Mouse (Mus musculus): ENCODE measurements around the gene Fnbp4.
A peak's percentile ranks its signal among the peaks of the same experiment; 100 is the strongest.

Fnbp4 gene

DNA sequence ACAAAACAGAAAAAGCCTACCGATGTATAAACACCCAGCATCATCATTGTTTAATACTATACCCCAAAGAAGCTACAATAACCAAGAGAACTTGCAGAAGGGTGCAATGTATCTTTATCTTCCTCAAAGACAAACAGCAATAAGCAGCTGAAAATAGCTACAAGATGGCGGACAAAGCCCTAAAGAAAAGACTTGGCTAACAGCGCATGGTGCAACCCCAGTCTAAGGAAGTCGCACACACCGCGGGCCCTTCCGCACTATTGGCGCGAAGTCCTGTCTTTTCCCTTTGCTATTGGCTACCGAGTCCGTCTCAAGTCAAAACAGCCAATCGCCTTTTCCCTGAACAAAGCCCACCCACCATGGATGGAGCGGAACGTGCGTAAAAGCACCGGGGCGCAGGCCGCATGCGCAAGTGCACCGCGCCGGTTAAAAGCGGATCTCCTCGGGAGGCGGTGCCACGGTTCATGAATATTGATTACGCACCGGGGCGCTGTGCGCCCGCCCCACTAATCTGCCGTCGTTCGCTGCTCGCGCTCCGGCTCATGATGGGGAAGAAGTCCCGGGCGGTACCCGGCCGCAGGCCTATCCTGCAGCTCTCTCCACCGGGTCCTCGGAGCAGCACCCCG lies at the start of gene Fnbp4:
Gene Fnbp4 (plus strand): TSS at position 318 of the 626 bp plus-strand sequence.
- peak; percentile 100 for DNase-seq (ENCODE audit: low read depth, low spot score)

DNA sequence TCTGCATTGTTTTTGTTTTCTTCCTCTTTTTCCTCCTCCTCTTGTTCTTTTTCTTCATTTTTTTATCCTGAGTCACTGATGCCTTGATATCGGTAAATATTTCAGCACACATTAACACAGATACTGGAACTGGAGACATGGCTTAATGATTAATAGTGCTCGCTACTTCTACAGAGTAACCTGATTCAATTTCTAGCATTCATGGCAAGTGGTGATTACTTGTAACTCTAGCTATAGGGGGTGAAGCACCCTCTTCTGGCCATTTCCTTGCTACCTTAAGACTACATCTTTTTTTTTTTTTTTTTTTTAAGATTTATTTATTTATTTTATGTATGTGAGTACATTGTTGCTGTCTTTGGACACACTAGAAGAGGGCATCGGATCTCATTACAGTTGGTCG lies 44.2 kb upstream of the Fnbp4 start:
- no peak for DNase-seq (ENCODE audit: low read depth, low spot score)

DNA sequence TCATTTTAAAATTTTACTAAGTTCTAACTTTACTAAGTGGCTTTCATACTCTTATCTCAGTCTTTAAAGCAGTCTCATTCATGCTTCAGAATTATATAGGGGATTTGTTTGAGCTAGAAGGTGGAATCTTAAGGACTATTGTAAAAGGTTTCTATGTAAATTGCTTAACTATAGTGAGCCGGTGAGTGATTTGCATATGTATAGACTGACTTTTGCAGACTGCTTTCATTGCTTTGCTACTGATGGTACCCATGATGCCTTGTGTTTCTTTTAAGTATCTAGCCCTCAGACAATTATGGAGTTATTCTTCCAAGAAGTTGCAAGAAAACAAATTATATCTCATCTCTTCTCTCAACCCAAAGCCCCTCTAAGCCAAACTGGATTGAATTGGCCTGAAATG lies 36.6 kb upstream of the Fnbp4 start:
- DNase-seq (ENCODE audit: low read depth, low spot score): peak; percentile 42

DNA sequence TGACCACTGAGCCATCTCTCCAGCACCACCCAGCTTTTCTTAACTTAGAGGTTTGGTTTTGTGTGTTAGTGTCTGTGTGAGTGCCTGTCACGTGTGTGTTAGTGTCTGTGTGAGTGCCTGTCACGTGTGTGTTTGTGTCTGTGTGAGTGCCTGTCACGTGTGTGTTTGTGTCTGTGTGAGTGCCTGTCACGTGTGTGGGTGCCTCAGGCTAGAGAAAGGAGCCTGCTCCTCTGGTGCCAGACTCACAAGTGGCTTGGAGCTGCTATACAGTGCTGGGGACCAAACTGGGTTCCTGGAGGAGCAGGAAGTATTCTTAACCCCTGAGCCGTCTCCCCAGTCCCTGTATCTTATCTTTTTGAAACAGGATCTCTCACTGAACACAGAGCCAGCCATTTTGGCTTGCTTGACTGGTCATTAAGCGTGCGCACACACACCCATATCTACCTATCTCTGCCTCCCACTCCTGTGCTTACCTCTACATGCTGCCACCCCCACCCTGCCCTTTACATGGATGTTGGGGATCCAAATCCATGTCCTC lies 29.5 kb upstream of the Fnbp4 start:
- no peak for DNase-seq (ENCODE audit: low read depth, low spot score)

DNA sequence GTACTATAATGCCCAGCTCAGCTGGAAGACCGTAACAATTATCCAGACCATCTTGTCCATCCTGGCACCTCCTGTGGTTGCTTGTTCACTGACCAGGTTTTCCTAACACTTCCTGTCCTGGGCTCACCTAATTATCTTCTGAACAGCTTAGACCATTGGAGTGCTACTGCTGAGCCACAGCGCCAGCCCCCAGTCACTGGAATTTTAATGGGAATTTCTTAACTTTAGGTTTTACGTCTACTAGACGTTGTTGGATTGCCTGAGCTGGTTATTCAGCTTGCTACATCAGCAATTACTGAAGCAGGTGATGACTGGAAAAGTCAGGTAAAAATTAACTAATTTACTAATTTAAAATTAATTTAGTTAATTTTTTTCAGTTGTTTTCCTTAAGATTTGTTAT lies 27.8 kb upstream of the Fnbp4 start:
- no peak for DNase-seq (ENCODE audit: low read depth, low spot score)

DNA sequence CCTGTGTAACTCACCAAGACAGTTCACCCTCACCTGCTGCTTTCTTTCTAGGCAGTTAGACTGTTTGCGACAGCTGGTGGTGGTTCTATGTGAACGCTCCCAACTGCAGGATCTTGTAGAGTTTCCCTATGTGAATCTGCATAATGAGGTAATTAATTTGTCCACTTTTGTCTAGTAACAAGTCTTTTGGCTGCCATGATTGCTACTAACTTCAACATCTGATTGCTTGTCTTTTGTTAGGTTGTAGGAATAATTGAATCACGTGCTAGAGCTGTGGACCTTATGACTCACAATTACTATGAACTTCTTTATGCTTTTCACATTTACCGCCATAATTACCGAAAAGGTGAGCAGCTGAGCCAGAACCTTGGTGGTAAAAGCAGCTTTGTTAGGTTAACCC lies 27.2 kb upstream of the Fnbp4 start:
- no peak for DNase-seq (ENCODE audit: low read depth, low spot score)

DNA sequence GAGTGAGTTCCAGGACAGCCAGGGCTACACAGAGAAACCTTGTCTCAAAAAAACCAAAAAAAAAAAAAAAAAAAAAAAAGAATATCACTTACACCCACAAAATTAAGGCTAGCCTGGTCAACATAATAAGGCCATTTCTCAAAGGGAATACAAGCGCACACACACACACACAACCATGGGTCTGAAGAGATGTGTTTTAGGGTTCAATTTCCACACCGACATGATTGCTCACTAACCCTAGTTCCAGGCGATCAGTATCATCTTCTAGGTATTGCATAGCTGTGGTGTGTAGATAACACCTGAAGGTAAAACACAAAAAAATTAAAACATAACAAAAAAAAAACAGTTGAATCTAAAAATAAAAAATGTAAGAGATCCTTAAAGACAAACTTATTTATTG lies 18.4 kb upstream of the Fnbp4 start:
- DNase-seq (ENCODE audit: low read depth, low spot score): no peak

DNA sequence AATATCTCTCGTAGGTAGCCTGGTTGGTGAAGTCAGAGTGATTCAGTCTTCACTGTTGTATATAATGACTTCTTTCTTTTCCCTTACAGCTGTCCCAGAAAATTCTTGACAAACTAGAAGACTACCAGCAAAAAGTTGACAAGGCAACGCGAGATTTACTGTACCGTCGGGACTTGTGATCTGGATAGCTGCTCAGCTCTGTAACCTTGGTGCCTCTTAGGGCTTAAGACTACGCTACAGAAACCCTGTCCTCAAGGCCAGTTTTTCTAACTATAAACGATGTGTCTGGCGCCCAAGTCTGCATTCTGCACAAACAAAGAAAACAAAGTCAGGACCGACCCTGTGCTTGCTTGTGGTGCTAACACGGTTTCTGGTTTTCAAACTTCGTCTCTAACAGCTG lies 9.8 kb upstream of the Fnbp4 start:
- no peak for DNase-seq (ENCODE audit: low read depth, low spot score)

DNA sequence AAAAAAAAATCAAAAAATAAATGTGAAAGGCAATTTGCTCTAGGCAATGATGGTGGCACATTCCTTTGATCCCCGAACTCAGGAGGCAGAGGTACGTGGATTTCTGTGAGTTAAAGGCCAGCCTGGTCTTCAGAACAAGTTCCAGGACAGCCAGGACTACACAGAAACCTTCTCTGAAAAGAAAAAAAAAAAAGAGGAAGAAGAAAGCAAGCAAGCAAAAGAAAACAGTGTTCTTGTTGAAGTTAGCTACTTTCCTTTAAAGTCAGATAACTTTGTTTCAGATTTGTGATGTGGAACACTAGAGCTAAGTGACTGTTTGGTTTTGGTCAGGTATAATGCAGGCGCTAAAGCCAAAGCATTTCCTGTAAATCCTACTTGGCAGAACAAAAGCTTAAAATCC lies 6.4 kb upstream of the Fnbp4 start:
- DNase-seq (ENCODE audit: low read depth, low spot score): no peak

DNA sequence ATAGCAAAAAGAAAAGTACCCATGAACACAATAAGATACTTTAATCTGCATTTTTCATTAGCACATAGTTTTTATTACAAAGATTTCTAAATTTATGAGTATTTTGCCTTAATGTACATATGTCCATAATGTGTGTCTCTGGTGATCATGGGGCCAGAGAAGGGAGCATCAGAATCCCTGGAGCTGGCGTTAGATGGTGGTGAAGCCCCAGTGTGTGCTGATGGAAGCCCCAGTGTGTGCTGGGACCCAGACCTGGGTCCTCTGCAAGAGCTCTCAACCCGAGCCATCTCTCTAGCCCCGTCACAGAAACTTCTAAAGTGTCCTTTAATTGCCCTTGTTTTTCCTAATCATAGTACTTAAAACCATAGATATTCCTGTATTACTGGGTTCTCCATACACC lies 5.8 kb upstream of the Fnbp4 start:
- DNase-seq (ENCODE audit: low read depth, low spot score): no peak

DNA sequence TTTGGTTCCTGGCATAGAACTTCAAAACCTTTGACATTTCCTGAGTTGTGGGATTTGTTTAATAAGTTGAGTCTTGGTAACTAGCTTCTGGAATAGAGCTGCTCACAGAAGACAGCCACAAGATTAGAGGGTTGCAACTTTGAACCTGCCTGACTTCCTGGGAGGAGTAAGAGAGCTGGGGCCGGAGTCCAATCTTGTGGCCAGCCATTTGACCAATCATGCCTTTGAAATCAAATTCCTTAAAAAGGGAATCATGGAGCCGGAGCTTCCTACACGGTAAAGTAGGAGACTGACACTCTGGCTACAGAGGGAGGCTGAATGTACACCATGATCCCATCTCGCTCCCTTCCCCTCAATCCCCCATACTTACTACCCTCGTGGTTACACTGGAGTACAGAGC lies 5.2 kb upstream of the Fnbp4 start:
- DNase-seq (ENCODE audit: low read depth, low spot score): no peak

DNA sequence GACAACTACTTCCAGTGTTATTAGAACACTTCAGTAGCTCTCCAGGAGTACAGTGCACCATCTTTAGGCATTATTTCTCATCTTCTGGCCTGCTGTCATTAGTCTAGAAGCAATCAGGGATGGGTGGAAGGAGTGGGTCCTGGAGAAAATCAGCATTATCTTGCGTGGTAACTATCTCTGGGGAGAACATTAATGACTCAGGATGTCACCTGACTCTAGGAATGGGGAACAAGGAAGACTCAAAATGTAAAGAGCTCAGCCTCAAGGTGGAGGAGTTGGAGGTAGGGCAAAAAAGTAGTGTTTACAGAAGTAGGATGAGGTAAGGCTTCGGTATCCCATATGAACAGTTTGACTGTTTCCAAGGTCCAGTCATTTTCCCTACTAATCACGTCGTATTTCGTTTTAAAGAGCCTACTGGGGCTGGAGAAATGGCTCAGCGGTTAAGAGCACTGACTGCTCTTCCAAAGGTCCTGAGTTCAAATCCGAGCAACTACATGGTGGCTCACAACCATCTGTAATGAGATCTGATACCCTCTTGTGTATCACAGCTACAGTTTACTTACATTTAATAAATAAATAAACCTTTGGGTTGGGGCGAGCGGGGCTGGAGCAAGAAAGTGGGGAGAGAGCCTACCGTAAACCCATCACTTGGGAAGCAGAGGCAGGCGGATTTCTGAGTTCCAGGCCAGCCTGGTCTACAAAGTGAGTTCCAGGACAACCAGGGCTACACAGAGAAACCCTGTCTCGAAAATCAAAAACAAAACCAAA lies 701 bp upstream of the Fnbp4 start:
- DNase-seq (ENCODE audit: low read depth, low spot score): peak; percentile 22

DNA sequence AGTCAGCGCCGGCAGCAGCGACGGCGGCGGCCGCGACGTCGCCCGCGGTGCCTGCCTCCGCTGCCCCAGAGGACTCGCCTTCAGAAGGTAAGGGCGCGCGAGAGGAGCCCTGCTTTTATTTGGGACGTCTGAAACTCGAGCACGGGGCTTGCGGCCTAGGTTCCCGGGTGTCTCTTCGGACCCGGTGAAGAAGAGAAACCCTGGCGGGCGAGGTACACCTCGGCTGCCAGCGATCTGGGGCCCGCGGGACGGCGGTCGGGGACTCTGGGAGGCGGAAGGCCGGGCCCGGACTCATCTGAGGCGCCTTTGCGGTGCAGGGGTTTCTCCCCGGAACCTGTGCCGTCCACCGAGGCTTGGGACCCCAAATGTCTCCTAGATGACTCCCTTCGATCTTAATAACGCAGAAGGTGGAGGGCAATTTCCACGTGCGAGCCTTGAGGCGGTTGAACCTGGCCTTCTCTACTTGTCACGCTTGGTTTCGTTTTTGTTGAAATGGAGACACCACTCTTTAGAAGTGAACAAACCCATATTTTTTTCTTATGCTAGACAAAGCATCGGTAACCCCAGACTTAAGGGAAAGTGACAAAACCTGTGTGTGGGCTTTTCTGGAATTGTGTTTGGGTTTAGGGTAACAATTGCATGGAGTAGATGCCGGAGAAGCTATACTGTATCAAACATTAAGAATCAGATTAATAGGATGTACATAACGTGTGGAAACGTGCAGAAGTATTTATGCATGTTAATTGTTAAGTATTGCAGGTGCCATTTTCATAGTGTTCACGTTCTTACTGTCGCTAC lies 769 bp downstream of the Fnbp4 start:
- DNase-seq (ENCODE audit: low read depth, low spot score): peak; percentile 30

DNA sequence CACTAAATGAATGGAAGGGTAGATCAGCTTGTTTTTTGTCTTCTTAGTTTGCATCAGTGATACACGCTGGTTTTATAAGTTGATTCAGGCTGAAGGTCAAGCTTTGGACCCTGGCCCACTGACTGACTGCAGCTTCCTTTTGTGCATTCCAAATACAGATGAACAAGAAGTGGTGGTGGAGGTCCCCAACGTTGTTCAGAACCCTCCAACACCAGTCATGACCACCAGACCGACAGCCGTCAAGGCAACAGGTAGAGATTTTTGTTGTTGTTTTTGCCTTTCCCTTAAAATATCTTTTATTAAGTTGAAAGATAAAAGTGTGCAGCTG lies 1.3 kb downstream of the Fnbp4 start:
- DNase-seq (ENCODE audit: low read depth, low spot score): no peak

DNA sequence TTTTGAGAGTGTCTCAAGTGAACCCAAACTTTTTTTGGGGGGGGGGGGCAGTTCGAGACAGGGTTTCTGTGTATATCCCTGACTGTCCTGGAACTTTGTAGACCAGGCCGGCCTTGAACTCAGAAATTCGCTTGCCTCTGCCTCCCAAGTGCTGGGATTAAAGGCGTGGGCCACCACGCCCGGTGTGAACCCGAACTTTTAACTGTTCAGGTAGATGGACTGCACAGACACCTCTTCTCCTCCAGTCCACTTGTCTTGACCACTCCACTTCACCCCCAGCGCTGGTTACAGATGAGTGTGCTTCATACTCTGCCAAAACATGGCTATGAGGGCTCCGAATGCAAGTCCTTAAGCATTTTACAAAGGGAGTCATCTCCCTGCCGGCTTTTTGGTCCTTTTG lies 2.0 kb downstream of the Fnbp4 start:
- DNase-seq (ENCODE audit: low read depth, low spot score): no peak

DNA sequence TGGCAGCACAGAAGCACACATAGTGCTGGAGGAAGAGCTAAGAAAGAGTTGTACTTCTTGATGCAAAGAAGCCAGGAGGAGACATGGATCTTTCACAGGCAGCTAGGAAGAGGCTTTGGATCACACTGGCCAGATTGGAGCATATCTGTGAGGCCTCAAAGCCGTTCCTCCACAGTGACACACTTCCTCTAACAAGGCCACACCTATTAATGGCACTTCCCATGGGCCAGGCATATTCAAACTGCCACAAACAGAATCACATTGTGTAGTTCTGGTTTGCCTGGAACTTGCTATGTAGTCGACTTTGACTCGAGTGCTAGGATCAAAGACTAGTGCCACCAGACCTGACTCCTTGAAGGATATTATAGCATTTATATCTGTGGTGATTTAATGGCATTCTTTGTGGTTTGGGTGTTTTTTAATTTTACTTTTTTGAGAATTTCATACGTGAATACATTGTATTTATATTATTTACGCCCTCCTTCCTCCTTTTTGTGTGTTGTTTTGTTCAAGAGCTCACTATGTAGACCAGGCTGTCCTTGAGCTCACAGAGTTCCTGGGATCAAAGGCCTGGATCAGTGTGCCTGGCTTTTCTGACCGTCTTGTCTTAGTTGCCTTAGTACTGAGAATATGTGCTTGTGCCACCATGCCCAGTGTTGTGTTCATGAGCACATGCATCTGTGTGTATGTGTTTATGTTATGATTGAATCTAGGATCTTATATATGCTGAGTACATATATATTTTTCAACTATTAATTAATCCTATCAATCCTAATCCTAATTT lies 4.7 kb downstream of the Fnbp4 start:
- no peak for DNase-seq (ENCODE audit: low read depth, low spot score)

DNA sequence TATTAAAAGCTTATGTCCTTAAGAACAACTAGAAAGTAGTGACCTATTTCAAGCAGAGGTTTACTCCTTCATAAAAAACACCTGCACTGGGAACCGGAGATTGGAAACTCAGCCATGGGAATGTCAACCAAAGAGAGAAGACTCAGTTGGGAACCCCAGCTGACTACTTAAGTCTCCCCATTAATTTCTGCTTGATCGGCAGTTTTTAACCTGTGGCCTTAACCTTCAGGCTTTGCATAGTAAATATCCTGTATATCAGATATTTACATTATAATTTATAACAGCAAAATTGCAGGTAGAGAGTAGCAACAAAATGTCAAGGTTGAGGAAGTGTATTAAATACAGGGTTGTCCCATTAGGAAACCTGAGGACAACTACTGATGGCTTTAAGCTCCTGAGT lies 8.4 kb downstream of the Fnbp4 start:
- DNase-seq (ENCODE audit: low read depth, low spot score): no peak

DNA sequence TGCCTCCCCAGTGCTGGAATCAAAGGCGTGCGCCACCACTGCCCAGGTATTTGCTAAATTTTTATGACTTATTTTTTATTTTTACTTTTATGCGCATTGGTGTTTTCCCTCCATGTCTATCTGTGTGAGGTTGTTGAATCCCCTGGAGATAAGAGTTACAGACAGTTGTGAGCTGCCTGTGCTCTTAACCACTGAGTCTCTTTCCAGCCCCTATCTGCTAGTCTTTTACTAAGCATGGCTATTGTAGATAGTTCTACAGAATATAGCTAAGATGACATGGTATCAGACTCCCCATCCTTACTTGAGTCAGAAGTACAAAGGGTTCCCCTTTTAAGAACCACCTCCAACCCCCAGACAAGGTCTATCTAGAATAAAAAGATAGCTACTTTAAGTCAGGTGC lies 9.0 kb downstream of the Fnbp4 start:
- DNase-seq (ENCODE audit: low read depth, low spot score): no peak

DNA sequence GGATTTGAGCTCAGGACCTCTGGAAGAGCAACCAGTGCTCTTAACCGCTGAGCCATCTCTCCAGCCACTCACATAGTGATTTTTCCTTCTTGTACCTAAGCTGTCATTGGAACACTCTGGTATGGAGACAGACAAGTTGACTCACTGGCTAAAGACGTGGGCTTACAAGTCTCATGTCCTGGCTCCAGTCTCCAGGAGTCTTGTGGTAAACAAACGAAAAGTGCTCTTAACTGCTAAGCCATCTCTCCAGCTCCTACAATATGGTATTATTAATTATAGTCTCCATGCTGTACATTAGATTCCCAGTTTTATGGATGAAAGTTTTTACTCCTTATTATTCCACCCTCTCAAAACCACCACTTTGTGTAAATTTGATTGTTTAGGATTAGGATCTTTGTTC lies 20.0 kb downstream of the Fnbp4 start:
- DNase-seq (ENCODE audit: low read depth, low spot score): no peak

DNA sequence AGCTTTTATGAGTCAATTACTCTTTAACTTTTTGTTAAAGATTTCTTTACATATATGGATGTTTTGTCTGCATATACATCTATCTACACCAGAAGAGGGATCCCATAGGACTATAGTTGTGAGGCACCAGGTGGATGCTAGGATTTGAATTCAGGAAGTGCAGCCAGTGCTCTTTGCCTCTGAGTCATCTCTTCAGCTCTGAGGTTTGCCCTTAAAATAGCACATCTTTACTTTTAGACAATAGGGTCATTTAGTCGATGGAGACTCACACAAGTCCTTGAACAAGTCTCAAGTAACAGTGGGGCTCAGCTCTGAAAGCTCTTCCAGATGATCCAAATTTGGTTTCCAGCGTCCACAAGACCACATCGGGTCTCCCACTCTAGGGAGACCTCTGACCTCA lies 36.2 kb downstream of the Fnbp4 start:
- DNase-seq (ENCODE audit: low read depth, low spot score): no peak

DNA sequence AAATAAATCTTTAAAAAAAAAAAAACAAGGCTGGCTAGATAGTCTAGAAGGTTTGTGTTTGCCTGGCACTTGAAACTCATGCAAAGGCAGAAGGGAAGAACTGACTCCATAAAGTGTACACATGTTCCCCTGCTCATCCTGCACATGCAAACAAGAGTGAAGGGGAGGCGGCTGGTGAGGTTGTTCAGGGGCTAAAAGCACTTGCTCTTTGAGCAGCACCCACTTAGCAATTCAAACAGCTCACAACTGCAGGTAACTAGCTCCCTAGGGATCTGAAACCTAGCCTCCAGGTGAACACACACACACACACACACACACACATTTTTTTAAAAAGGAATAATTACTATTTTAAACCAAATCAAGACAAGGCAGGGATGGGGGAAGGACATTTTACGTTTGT lies 36.8 kb downstream of the Fnbp4 start:
- DNase-seq (ENCODE audit: low read depth, low spot score): peak; percentile 17

DNA sequence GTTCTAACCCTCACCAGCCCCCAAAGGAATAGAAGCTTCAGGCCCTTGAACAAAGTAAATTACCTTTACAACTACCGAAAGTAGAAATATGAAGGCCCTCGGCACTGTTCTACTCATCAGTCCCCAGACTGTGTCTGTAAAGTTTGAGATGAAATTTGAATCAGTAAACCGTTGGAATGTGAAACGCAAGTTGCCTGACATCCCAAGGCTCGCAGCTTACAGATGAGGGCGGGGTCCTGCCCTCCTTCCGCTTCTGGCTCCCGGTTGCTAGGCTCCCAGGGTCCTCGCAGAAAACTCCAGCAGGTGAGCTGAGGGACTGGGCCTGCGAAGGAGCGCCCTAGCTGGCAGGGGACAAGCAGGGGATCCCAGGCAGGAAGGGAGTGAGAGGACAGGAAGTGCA lies 37.3 kb downstream of the Fnbp4 start, which contains the start of gene Agbl2:
Gene Agbl2 (plus strand): TSS at position 270 of the 400 bp plus-strand sequence.
- DNase-seq (ENCODE audit: low read depth, low spot score): peak; percentile 47
